Mouse (Mus musculus) ES-Bruce4 (cell line): ENCODE results near the gene Nfatc4.

Source experiments
- CTCF ChIP-seq: IDR thresholded peaks from one replicate; pipeline ENCODE4 v1.8.1; 2011; ENCODE audit warnings: low read depth, low read length
- EP300 ChIP-seq: IDR thresholded peaks from 2 replicates; pipeline ENCODE4 v1.6.1; 2011; ENCODE audit warnings: low read depth, low read length; ENCODE audit not compliant: insufficient read depth
- POLR2A ChIP-seq: IDR thresholded peaks from one replicate; pipeline ENCODE4 v1.8.1; 2011; ENCODE audit warnings: low read length; ENCODE audit not compliant: insufficient read depth

- no peak for TF ChIP-seq EP300
- TF ChIP-seq POLR2A, result no peak
- no peak for TF ChIP-seq CTCF
Observed at GRCm38 (mm10) chr14:55780736-55781135, 42.2 kb upstream of the Nfatc4 start.
